Mouse (Mus musculus) heart, adult 9 months (tissue): ENCODE data around the gene Gm11042.

Experiments used
- DNase-seq, 2 experiments: peaks; one replicate each; pipeline ENCODE4 v3.0.0; 2022; ENCODE audit warnings: low spot score in 2 of 2

Gm11042 gene

DNA sequence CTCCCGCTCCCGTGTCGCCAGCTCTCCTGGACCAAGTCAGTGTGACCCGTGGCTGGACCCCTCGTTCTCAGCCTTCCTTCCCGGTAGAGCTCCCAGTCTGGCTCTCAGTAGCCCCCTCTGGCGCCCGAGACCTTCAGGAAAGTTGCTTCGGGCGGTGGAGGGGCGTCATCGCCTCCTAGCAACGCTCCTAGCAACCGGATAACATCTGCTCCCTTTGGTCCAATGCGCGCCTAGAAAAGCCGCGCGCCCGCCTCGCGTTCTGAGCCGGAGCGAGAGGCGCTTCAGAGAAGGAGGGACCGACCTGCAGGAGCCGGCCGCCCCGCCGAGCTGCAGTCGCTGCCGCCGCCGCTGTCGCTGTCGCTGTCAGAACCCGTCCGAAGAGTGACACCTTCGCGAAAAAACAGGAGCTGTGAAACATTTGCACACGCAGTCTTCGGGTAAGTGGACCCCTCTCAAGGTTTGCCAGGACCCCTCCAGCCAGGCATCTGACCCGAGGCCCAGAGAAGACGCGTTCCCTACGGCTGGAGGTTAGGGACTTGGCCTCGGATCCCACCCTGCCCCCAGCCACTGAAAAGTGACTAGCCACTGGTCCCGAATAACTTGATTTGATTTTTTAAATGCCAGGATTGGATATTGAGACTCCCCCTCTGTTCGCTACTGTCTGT is 32.0 kb downstream of the Gm11042 start:
- DNase-seq, result peak; percentile 8 to 13

DNA sequence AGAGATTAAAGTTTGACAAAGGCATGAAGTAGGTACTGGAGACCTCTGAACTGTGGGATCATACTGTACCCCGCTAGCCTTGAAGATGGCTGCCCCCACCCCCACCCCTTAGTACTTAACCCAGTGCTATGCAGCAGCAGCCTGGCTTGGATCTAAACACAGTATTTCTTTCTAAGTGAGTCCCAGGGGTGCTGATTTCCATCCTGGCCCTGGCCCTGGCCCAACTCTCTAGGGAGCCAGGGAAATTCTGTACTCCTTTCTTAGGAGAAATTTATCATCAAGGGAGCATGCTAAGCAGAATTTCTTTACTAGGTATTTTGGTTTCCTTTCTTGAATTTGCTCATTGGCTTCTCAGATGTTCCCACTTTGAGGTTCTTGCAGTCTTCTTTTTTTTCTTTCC is 33.3 kb downstream of the Gm11042 start:
- DNase-seq, result no peak

DNA sequence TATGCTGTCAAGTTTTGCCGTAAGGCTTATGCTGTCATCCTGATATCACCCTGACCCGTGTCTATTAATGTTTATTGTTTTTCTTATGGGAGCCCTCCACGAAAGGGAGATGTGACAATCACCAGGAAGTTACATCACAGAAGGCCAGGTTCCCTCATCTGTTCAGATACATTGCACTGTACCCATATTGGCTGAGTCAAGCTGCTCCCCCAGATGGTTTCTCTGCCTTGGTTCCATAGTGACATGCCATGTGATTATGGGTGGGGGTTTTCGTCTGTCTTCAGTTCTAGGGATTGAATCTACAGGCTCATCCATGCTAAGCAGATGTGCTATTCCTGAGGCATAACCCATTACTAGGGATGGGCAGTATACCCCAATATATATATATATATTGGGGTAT is 34.8 kb downstream of the Gm11042 start:
- DNase-seq, result no peak

DNA sequence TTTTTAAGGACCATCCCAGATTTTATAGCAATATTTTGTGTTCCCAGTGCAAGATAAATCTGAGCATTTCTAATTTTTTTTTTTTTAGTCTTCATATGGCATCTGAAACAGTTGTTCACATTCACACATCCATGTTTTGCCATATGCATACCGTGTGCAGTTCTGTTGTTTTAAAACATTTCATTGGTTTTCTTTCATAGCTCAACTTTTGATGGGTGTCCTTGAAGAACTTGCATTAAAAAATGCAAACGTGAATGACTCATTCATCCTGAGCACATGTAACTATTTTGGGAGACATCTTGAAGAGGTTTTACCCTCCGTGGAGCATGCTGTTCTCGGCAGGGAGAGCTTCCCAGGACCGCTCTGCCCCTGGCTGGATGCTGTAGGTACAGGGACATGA is 38.9 kb downstream of the Gm11042 start:
- DNase-seq, result no peak

DNA sequence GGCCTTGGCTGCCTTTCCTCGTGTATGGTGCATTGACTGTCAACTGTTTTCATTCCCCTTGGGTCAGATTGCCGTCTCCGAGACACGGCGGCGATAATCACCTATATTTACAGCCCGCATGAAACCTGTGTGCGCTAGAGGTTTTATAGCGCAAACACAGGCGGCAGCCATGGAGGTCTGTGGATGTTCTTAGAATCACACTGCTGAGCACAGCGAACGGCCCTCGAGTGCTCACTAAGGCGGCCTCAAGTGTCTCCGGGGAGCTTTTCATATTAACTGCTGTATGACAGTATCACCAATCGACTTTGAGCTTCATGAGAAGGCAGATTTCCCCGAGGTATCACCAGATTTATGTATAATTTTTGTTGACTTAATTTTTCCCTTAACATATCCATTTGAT is 43.6 kb downstream of the Gm11042 start:
- no peak for DNase-seq

DNA sequence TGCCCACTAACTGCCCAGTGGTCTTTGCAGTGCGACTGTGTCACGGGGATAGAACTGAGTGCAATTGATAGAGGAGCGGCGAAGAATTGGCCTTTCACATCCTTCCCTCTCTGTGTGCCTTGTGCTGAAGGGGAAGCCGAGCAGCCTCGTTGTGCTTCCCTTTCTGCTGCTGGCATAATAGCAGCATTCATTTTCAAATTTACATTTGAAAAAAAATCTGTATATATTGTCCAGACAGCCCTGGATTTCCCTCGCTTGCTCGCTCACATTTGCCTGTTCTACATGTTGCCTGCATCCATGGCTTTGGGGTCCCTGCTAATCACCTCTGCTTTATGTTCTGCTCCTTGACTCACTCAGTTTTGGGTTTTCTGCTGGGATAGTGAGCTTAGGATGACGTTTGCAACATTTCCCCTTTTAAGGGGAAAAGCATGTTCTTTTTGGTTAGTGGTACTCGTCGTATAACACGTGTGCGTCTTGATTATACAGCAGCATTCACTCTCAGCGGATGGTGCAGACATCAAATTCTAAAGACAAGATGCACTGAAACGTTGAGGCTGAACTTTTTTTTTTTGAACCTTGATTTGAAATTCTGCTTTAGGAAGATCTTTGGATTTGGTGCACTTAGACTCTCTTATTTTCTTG is 47.4 kb downstream of the Gm11042 start:
- no peak for DNase-seq

DNA sequence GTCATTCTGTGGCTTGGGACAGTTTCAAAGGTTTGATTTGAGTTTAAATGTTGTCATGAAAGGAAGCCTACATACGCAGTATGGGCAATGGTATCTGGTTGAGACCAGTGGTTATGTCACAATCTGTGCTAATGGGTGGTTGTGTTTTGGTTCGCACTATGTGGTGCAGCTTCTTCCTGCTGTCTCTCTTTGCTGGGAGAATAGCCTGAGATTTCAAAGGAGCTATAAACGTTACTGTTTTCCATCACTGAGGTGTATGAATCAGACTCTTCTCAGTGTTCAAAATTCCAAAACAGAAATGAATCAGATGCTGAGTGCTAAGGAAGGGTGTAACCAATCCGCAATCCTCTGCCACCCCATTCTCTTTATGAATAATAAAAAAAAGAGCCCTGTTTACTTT is 49.1 kb downstream of the Gm11042 start:
- no peak for DNase-seq
